Mouse (Mus musculus): ENCODE measurements around the gene Tdrd1.
"Not testable (repeated sequence)": the region's sequence is repeated elsewhere in the genome, so short reads cannot be mapped to it uniquely, and the experiment has no call there.

The Tdrd1 gene

GRCm38 (mm10) chr19:56826047-56826631 is at the start of gene Tdrd1:
TSS of gene Tdrd1 (plus strand) at chr19:56826209.
- DNase-seq: no peak

DNA sequence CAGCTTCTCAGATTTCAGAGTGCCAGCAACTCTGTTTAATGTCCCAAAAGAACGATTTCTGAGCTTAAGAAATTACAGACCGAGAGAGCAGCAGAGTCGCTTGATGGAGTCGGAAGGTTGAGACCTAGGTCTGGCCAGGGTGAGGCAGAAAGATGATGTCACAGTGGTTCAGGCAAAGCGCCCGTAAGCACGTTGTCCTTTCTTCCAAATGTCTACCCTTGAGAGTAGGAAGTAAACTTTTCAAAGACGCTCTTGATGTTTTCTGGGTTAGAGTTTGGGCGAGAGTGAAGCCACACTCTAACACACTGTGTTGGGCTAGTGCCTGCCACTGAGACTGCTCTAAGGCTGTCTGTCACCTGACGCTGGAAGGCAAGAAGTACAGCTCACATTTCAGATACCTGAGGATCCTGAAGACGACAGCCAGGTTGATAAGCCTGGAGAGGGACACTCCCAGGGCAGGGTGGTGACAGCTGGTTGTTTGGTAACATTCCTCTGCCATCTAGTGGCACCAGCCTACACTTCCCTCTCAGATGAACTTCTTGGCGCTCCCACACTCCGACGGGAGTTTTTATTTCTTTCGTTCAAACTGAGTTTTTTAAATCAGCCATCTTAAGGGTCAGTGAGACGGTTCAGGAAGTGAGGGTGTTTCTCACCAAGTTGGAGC is 49.2 kb upstream of the Tdrd1 start:
- DNase-seq: peak; percentile 74 to 76

DNA sequence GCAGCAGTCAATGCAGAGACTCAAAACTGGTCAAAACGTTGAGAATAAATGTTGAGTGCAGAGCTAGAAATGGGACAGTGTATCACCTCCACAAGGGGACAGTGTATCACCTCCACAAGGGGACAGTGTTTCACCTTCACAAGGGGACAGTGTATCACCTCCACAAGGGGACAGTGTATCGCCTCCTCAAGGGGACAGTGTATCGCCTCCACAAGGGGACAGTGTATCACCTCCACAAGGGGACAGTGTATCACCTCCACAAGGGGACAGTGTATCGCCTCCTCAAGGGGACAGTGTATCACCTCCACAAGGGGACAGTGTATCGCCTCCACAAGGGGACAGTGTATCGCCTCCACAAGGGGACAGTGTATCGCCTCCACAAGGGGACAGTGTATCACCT is 47.5 kb upstream of the Tdrd1 start:
- DNase-seq: not testable (repeated sequence)

GRCm38 (mm10) chr19:56787911-56788310 is 38.1 kb upstream of the Tdrd1 start:
- DNase-seq: no peak

GRCm38 (mm10) chr19:56788952-56789351 is 37.1 kb upstream of the Tdrd1 start:
- DNase-seq: no peak

DNA sequence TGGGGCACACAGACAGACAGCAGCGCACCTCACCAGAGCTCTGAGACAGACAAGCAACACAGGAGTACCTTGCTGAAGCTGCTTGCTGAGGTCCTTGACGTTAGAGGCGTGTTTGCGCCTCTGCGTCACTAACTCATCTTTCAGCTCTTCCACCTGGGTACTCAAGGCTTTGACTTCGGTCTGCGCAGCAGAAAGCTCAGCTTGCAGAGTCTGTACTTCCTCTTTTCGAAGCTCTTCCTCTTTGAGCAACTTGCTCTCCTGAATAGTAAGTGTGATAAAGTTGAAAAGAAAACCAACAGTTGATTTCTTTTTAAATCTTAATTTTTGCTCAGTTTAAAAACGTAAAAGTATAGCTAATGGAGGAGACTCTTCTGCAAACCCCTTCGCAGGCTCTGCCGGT is 28.6 kb upstream of the Tdrd1 start:
- DNase-seq: no peak

DNA sequence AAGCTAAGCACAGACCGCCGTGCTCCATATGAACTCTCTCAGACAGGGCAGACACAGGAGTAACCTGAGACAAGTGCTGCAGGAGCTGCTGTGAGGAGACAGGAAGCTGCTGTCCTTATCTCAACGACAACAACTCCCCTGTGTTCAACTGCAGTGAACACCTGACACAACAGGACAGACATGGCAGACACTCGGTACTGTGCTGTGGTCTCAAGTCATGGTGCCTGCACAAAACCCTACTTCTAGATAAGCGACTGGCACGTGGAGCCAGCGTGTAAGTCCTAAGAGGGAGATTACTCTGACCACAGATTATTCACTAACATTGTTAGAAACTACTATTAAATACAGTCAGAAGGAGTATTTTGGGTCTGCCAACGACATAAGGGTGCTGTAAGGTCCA is 25.8 kb upstream of the Tdrd1 start:
- DNase-seq: no peak

- DNase-seq: no peak
Measured at GRCm38 (mm10) chr19:56800930-56801655, 24.9 kb upstream of the Tdrd1 start.

DNA sequence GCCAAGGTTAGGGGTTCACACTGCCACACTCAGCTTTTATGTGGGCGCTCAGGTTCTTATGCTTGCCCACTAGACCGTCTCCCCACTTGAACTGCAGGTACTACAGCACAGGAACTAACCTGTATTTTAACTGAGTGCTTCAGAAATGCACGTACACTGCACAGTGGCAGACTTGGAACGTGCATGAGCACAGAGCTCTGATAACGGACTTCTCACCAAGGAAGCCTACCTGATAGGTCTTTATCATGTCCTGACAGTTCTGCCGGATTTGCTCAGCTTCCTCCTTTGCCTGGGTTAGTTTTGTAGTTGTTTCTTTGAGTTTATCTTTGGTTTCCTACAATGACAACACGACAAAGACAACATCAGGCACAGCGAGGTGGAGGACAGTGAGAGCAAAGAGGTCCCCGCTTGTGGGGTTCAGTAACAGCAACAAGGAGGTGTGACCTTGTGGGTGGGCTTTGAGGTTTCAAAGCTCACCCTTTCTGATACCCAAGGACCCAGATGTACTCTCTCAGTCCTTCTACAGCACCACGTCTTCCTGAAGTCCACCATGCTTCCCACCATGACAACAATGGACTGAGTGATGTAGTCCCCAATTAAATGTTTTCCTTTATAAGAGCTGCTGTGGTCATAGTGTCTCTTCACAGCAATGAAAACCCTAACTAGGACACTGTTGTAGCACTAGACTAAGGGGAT is 24.2 kb upstream of the Tdrd1 start:
- no peak for DNase-seq

GRCm38 (mm10) chr19:56802352-56802746 is 23.7 kb upstream of the Tdrd1 start:
- no peak for DNase-seq

DNA sequence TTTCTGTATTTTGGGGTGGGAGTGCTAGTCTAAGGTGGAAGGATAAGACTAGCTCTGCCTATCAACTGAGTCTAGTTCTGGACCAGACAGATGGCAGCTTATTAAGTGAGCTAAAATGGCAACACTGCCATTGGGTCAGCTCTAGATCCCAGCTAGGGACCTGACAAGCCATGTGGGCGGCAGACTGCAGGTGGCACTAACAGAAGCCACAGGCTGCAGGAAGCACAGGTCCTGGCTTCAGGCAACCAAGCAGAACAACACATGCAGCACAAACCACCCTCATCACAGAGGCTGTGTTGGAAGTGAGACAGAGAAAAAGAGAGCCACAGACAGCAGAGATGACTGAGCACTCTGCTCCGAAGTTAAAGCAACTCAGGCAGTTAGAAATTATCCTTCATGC is 20.6 kb upstream of the Tdrd1 start:
- peak in 1 of 2 experiments; percentile 28 for DNase-seq

DNA sequence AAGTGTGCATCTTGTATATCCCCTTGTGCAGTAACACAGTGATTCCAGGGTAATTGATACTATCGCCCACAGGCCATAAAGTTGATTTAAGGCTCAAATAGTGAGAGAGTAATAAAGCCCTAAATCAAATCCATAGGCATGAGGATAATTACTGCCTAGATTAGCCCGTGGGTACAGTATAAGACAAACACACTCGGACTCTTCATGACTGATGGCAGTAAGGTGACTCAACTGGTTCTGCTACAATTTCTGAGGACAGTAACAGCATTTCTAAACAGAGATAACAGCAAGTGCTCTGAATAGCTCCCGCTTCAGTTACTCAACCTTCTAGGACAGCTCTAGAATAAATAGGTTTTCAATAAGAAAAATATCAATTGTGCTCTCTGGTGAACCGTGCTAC is 18.9 kb upstream of the Tdrd1 start:
- no peak for DNase-seq

DNA sequence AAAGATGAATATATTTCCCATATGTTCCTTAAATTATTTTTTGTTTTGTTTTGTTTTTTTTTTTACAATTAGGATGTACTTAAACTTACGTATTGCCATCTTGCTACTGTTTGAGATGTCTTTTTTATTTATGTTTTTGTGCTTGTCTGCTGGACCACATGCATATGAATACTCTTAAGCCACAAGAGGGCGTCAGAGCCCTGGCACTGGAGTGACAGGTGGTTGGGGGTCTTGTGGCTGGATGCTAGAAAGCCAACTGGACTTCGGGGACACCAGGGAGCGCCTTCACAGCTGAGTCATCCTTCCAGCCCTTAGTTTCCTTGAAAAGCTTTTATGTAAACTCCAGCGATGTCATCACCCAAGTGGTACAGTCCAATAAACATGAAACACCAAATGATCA is 17.2 kb upstream of the Tdrd1 start:
- peak; percentile 43 to 62 for DNase-seq

DNA sequence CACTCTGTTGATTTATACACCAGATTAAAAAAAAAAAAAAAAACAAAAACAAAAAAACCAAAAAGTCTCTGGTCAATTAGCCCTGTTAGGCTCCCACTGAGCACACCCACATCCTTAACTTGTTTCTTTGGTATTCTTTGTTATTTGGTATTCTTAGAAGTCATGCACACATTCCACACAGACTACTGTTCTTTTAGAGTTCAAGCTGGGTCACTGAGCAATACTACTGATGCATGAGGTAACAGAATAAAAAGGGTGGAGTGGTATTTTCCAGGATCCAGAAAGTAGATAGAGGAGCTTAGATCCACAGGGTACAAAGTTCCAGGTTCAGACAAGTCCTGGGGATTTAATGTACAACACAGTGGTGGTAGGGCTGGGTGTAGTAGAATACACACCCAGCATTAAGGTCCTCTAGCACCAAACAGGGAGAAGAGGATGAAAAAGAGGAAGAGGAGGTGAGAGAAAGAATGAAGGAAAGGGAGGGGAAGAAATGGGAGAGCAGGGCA is 15.3 kb upstream of the Tdrd1 start:
- no peak for DNase-seq

DNA sequence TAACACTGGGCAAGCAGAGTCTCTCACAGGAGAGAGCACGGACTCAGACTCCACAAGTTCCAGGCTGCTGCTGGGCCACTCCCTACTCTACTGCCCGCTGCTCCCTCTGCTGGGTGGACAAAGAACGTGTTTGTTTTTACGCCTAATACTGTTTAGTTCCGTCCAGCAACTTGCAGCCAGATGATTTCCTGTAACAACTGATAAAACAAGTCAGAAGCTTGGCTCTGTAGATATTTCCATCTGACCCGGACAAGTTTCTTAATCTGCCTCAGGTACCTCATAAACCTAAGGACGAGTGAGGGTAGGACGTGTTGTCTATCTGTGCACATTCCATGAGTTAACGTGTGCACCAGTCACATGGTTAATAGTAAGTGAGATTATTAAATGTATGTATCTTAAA is 14.4 kb upstream of the Tdrd1 start:
- peak; percentile 67 to 69 for DNase-seq

DNA sequence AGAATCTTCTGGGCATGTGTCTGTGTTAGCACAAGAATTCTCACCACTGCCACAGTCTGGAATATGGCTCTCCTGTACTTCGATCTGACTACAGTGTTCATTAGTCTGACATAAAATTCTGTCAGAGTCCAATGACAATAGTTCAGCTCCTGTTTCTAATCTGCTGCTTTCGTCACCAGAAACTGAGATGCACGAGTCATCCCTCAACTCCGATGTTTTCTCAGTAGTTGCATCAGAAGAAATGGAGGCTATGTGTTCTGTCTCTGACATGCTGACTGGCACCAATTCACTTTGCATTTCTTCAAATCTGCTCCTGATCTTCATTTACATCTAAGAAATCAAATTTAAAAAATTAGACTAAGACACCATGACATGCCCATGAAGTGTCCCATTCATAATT is 12.6 kb upstream of the Tdrd1 start:
- DNase-seq: no peak

DNA sequence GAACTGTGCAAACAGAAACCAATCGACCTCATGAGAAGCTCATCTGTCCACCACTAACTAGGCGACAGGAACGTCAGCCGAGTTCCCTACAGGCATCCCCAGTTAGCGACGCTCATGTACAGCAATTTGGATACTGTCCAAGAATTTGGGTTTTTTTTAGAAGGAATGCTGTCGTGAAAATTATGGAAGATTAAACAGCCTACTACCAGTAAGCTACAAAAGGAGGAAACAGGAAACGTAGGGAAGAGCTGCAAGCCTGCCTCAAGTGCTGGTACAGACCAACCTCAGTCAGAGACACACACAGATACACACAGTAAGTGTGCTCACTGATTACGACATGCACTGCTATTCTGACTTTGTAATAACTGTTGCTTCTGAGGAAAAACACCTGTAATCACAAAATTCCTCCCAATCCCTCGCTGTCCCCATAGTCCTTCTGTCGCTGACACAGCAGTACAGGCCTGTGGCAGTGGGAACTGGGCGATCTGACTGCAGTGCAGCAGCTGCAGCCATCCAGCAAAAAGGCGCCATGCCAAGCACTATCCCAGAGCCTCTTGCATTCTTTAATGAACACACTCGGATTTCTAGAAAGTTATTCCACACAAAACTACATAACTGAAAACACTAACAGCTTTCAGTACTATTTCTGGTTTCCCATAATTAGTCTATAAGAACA is 8.0 kb upstream of the Tdrd1 start:
- peak; percentile 63 to 75 for DNase-seq

DNA sequence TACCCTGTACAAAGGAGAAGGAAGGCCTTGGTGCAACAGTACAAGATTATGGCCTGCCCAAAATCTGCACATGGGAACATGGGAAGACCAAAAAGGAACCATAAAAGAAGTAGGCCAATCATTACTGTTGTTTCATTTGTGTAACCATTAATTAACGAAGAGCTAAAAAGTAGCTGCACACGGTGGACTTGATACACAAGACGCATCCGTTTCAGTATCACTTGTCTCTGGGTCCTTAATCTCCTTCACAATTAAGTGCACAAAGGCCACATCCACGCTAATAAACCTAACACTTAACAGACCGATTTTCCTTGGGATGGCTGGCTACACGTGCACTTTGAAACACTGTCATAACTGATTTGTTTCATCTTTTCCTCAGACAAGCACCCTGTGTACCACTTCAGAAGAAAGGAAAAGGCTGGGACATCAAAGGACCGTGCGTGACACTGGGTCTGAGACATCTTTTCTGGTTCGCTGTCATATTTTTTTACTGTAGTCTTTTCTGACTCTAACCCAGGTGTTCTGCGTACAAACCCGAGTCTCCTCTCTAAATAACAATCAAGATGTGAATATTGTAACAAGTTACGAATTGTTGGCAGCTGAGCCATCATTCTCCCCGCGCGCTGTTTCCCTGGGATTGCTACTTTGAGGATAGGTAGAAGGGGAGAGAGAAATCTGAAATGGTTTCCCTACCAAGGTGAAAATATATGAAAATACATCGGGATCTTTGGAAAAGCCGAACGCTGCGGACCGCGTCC is 4.8 kb upstream of the Tdrd1 start:
- no peak for DNase-seq

DNA sequence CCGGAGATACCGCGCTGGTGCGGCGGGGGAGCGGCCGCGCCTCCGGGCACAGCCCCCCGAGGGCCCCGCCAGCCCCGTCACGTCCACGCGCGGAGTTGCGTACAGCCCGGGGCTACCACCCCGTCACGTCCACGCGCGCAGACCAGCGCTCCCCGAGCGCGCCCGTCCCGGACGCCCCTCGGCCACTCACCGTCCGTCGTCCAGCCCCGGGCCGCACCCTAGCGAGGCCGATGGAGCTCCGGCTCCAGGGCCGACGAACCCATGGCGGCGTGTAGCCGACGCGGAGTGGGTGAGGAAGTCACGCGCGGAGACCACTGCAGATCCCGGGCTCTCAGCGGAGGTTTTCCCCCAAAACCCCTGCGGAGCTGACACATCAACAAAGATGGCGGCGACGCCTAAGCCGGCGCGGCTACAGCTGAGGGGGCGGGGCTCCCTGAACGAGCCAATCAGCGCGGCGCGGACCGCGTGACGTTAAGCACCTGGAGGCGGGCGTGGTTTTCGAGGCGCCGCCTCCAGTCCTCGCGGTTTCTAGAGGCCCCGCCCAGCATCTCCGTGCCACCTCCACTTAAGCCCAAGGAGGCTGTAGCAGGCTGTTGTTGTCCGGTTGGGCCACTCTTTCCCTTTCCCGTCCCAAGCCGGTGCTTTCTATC is 4.1 kb upstream of the Tdrd1 start, which contains the start of gene Ccdc186:
Gene Ccdc186 (minus strand): TSS at position 393 of the 650 bp plus-strand sequence.
- peak; percentile 99 for DNase-seq

DNA sequence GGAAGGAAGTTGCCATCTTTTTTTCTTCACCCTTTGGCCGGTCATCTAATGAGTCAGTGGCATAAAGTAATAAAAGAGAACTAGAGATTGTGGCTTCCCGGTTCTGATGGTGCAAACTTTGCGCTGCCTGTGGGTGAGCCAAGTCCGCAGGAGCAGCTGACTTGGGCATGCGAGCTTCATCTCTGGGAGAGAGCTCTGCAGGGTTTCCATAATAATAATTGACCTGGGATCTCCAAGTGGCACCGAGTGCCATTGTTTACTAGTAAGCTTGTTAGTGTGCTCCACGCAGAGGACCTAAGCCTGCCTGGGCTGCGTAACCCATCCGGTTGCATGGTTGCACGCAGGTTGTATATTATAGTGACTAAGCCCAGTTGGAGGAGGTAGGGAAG is 3.6 kb upstream of the Tdrd1 start:
- no peak for DNase-seq

GRCm38 (mm10) chr19:56828305-56828704 is 2.3 kb downstream of the Tdrd1 start:
- no peak for DNase-seq
